Mouse (Mus musculus): ENCODE data around the gene Pfn1.

- TF ChIP-seq POLR2A (IDR thresholded peaks at IDR 0.05; ENCODE audit: borderline replicate concordance, extremely low read depth, insufficient read depth, insufficient read length, poor library complexity, severe bottlenecking) (no peak), CTCF (IDR thresholded peaks at IDR 0.05; ENCODE audit: borderline replicate concordance, extremely low read depth, insufficient read depth, insufficient read length) (no peak)
Measured at GRCm38 (mm10) chr11:70619101-70619500, 35.3 kb downstream of the Pfn1 start, which contains the start of gene Chrne.

Measured in brain, embryonic 14.5 days (tissue).